Mouse (Mus musculus) heart, postnatal 0 days (tissue): Measurements from ENCODE around the gene Spib. TPM values are rescaled to one million over a fixed set of nuclear protein-coding genes. Genes with fewer than 3 reads are reported as not detected.
A peak's percentile ranks its signal among the peaks of the same experiment; 100 is the strongest.

ENCODE experiments used
- ATAC-seq: fragments of 200-750 bp; cut with Nextera tagmentation; 2 replicates; pipeline ENCODE4 v1.8.0; 2017; ENCODE audit warnings: low read depth, moderate number of reproducible peaks, moderate library complexity; ENCODE audit not compliant: insufficient read depth
- DNase-seq: peaks from one replicate; pipeline ENCODE4 v3.0.0-alpha.2; 2016; ENCODE audit warnings: low spot score
- H3K27ac ChIP-seq: fragments of 300-500 bp; sonication (generic); 2 replicates; pipeline ENCODE4 v1.5.1; 2014; ENCODE audit warnings: low read depth, mild to moderate bottlenecking
- H3K27me3 ChIP-seq: fragments of 300-500 bp; sonication (generic); 2 replicates; pipeline ENCODE4 v1.6.1; 2014; ENCODE audit warnings: low read length, mixed read lengths; ENCODE audit not compliant: control insufficient read depth, insufficient read depth
- H3K36me3 ChIP-seq: fragments of 300-500 bp; sonication (generic); replicated peaks from 2 replicates; pipeline ENCODE4 v1.6.1; 2014; ENCODE audit warnings: low read length, mixed read lengths; ENCODE audit not compliant: control insufficient read depth, insufficient read depth
- H3K4me1 ChIP-seq: fragments of 300-500 bp; sonication (generic); 2 replicates; pipeline ENCODE4 v1.6.1; 2014; ENCODE audit warnings: antibody characterized with exemption; ENCODE audit not compliant: control insufficient read depth, insufficient read depth
- H3K4me2 ChIP-seq: fragments of 300-500 bp; sonication (generic); 2 replicates; pipeline ENCODE4 v1.6.1; 2014; ENCODE audit warnings: low read depth, mild to moderate bottlenecking, low read length, moderate library complexity
- H3K4me3 ChIP-seq: fragments of 300-500 bp; sonication (generic); 2 replicates; pipeline ENCODE4 v1.5.1; 2014; ENCODE audit warnings: low read depth, low read length
- H3K9ac ChIP-seq: fragments of 300-500 bp; sonication (generic); replicated peaks from 2 replicates; pipeline ENCODE4 v1.6.1; 2014; ENCODE audit warnings: low read depth, low read length, mixed read lengths
- H3K9me3 ChIP-seq: fragments of 300-500 bp; sonication (generic); replicated peaks from 2 replicates; pipeline ENCODE4 v1.6.1; 2016; ENCODE audit warnings: low read length; ENCODE audit not compliant: control insufficient read depth
- CTCF ChIP-seq: IDR thresholded peaks from 2 replicates; pipeline ENCODE4 v1.5.1; 2016; ENCODE audit warnings: antibody characterized with exemption, control low read depth, low read depth
- EP300 ChIP-seq: IDR thresholded peaks from 2 replicates; pipeline ENCODE4 v1.6.1; 2016; ENCODE audit warnings: antibody characterized with exemption, low read depth
- WGBS: fragments of 180-500 bp; shearing (Covaris S2); extraction: QIAGEN DNeasy Blood & Tissue Kit; methylation state at CpG from one replicate; pipeline ENCODE4 v1.1.7; 2014; 5-methylcytosine and 5-hydroxymethylcytosine counted together
- polyA plus RNA-seq: library from polyadenylated mRNA; unstranded; fragments of >200 nt; fragmentation: Nextera tagmentation; extraction: Ambion mirVana; gene quantifications from 2 replicates; pipeline ENCODE4 v1.2.1, GENCODE M21; 2015
- total RNA-seq: library from RNA; depleted of rRNA; stranded (reverse); fragments of >200 nt; gene quantifications from 2 replicates; pipeline ENCODE4 v1.2.3, GENCODE M21; 2014; ENCODE audit warnings: low replicate concordance

The Spib gene
- total and polyA plus RNA-seq, 2 experiments from 2014 or later: 0.11 to 2.6 TPM

DNA sequence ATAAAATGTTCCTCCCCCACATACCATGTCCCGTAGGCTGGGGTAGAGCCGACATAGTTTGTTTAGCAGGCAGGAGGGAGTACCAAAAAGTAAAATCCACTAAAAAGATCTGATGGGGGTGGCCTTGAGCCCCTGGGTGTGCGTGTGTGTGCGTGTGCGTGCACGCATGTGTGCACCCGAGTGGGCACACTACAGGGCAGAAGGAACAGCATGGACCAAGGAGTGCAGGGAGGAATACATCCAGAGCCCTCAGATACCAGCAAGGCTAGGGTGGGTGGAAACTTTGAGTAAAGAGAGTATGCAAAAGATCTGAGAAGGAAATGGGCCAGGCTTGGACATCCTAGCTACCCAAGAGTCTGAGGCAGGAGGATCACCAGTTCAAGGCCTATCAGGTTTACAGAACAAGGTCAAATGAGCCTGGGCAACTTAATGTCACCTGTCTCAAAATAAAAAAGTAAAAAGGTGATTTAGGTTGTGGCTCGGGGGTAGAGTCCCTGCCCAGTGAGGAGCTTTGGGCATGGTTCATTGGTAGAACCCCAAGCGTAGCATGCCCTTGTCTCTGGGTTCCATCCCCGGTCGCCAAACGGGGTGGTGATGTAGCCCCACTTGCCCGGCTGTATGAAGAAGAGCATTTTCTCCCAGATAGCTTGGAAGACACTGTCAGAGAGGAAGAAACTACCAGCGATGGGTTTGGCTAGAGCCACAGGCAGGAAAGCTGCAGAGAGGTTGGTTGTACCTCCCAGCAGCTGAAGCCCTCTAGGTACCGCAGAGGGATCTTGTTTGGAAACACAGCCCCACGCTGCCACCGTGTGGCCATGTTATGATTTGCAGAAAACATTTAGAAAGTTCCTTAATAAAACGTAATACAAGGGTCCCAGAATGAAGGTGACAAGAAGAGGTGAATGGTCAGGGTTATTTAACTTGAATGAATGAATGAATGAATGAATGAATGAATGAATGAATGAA, 28.8 kb upstream of the Spib start:
- peak; percentile 81 for TF ChIP-seq CTCF
- no peak for TF ChIP-seq EP300
- H3K4me1 ChIP-seq: no peaks in the 10 kb centered on the region
- DNase-seq: peak; percentile 70
- no peak for ATAC-seq
- H3K4me2 ChIP-seq: no peak overlapping the region
- H3K9ac ChIP-seq: no peak overlapping the region
- H3K27me3 ChIP-seq: peaks cover 7% of the 10 kb centered on the region; the same call in 1 of the 2 replicates
- H3K36me3 ChIP-seq: no peaks in the 10 kb centered on the region
- H3K27ac ChIP-seq: no peak overlapping the region
- H3K4me3 ChIP-seq: no peak overlapping the region
- 50% methylated on average over 18 of the region's 18 CpGs for WGBS
- no peaks in the 10 kb centered on the region for H3K9me3 ChIP-seq

DNA sequence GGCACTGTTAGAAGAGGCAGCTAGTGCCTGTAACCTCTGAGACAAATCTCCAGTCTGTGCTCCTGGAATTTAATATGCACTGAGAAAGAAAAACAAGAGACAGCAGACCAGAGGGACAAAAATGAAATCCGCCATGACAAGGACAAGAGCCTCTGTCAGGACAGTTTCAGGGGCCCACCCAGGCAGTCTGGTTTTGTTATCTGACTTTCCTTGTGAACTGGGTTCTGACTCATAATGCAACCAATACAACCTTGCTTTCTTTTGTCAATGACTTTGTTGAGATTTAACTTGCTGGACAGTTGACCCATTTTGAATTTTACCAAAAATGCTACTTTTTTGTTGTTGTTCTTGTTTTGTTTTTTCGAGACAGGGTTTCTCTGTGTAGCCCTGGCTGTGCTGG, 25.8 kb upstream of the Spib start:
- Histone ChIP-seq H3K9me3 (no peaks in the 10 kb centered on the region), H3K4me3 (no peak overlapping the region), H3K27me3 (no peaks in the 10 kb centered on the region), H3K4me1 (peaks cover 4% of the 10 kb centered on the region; the same call in 1 of the 2 replicates), H3K4me2 (no peak overlapping the region), H3K36me3 (no peaks in the 10 kb centered on the region; the same call in 1 of the 2 replicates), H3K27ac (no peak overlapping the region), H3K9ac (no peak overlapping the region)
- 51% methylated on average over 2 of the region's 2 CpGs for WGBS
- ATAC-seq (no peak), DNase-seq (no peak)
- no peak for TF ChIP-seq CTCF
- TF ChIP-seq EP300: no peak

DNA sequence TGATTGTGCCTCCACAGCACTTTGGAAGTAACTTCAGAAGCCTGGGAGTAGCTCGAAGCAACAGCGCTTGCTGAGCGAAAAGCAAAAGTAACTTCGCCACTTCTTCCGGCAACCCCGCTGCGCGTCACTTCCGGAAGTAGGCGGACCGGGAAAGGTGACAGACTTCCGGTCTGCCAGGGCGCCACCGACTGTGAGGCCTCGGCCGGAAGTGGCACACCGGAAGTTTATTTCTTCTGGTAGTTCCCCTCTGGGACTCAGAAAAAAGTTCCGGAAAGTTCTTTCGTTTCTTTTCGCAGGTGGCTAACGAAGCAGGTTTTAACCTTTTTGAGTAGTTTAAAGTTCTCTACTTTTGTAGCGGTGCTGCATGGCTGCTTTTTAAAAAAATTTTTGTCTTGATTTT, 22.0 kb upstream of the Spib start, which contains the start of gene Nr1h2:
Gene Nr1h2 (minus strand): TSS at position 126 of the 400 bp plus-strand sequence.
- DNase-seq (peak; percentile 96), ATAC-seq (peak; percentile 89)
- Histone ChIP-seq H3K4me3 (peak within 1 kb of the TSS; percentile 100), H3K36me3 (peaks cover 28% of the 10 kb centered on the region), H3K27ac (peak within 1 kb of the TSS; percentile 99), H3K4me1 (peaks cover 4% of the 10 kb centered on the region; the same call in 1 of the 2 replicates), H3K9me3 (no peaks in the 10 kb centered on the region), H3K9ac (peak within 1 kb of the TSS; percentile 86), H3K4me2 (peak within 1 kb of the TSS; percentile 88), H3K27me3 (no peaks in the 10 kb centered on the region)
- under 1% methylated on average over 22 of the region's 22 CpGs for WGBS
- TF ChIP-seq CTCF (no peak), EP300 (peak; percentile 55; the same call in 1 of the 2 replicates)

DNA sequence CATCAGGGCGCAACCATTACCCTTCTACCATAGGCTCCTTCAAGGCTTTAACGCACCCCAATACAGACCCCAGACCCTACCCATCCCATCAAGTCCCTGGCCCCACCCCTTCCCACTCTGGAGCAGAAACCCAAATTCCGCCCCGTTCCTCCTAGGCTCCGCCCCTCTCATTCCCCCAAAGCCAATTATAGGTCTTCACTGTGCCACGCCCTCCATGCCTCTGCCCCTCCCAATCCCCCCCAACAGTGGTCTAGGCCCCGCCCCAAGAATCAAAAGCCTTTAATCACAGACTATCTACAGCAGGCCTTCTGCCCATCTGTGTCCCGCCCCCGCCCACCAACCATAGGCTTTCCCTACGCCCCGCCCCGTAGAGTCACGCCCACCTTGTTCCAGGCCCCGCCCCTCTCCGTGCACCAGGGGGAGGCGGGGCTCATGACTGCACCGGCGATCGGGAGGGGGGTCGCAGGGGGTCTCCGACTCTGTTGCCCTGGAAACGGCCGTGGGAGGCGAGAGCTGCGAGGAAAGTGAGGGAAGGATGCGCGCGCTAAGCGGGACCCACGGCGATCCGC, 21.4 kb upstream of the Spib start:
- peaks cover 4% of the 10 kb centered on the region for H3K4me1 ChIP-seq
- peak overlapping the region; percentile 88 for H3K4me2 ChIP-seq
- no peaks in the 10 kb centered on the region for H3K27me3 ChIP-seq
- H3K9ac ChIP-seq: peak overlapping the region; percentile 86
- H3K27ac ChIP-seq: peak overlapping the region; percentile 99
- DNase-seq: peak; percentile 72
- peak overlapping the region; percentile 100 for H3K4me3 ChIP-seq
- ATAC-seq: peak; percentile 71
- TF ChIP-seq CTCF (no peak), EP300 (no peak)
- peaks cover 28% of the 10 kb centered on the region for H3K36me3 ChIP-seq
- H3K9me3 ChIP-seq: no peaks in the 10 kb centered on the region
- WGBS: under 1% methylated on average over 32 of the region's 32 CpGs

DNA sequence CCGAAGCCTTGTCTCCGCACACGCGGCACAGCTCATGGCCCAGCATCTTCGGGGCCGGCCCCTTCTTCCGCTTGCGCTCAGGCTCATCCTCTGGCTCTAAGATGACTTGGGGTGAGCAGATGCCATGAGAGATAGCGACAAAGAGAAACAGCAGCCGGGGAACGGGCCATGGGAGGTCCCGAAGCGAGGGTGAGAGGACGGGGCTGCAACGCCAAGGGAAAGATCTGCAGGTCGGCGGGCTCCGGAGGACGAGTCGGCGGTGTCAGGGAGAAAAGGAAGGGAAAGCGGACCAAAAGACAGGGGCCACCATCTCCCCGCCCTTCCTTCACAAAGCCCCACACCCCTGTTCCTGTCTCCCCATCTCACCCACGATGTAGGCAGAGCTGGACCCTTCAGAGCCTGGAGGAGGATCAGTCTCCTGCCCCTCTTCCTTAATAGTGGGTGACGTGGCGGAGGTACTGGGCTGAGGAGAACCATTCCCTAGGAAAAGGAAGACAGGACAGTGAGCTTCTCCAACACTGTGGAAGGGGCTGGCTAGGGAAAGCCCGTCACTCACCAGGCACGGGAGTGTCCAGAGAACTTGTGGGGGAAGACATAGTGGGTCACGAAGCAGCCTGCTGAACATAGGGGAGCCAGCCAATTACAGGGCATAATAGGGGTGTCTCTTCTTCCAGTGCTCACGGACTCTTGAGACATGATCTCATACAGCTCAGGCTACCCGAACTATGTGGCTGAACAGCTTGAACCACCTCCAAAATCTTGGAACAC, 20.5 kb upstream of the Spib start:
- Histone ChIP-seq H3K4me3 (no peak overlapping the region), H3K4me2 (peak overlapping the region; percentile 88; the same call in 1 of the 2 replicates), H3K36me3 (peaks cover 28% of the 10 kb centered on the region), H3K9ac (no peak overlapping the region), H3K27me3 (no peaks in the 10 kb centered on the region), H3K9me3 (no peaks in the 10 kb centered on the region), H3K27ac (no peak overlapping the region), H3K4me1 (peaks cover 13% of the 10 kb centered on the region)
- ATAC-seq (no peak), DNase-seq (no peak)
- TF ChIP-seq EP300: no peak
- no peak for TF ChIP-seq CTCF
- 86% methylated on average over 31 of the region's 31 CpGs for WGBS
